Mouse (Mus musculus) spleen, postnatal 14 days (tissue): ENCODE results near the gene Gprc5d.

Experiments
- DNase-seq, 2 experiments: peaks; one replicate each; pipeline ENCODE4 v3.0.0; 2021 to 2022; ENCODE audit warnings: low spot score in 2 of 2

The Gprc5d gene

DNA sequence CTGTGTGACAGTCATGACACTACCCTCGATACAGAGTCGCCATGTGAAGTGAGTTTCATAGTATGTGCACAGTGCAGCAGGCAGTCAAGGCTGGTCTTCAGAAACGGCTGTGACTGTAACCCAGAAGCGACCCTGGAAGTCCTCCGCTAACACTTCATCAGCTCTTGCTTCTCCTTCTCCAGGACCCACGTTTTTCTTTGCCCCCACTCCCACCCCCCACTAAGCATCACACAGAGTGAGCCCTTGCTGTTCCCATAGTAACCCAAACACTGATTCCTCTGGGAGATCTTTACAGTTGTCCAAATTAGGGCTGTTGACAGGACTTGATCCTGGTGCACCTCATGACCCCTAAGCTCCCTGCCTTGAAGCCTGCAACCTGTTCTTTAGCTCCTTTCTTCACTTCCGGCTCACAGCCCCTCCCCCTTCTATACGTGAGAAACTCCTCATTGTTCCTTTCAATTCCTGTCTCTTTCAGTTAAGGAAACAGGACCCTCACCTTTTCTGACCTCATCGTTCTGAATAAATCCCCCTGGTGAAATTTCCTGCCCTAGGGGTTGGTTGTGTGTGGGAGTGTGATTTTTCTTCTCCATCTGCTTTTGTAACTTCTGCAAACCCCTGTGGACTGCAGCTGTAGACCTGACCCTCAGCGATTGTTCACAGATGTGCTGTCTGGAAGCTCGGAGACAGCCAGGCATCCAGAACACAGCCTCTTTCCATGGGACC is 18.5 kb upstream of the Gprc5d start:
- no peak for DNase-seq

DNA sequence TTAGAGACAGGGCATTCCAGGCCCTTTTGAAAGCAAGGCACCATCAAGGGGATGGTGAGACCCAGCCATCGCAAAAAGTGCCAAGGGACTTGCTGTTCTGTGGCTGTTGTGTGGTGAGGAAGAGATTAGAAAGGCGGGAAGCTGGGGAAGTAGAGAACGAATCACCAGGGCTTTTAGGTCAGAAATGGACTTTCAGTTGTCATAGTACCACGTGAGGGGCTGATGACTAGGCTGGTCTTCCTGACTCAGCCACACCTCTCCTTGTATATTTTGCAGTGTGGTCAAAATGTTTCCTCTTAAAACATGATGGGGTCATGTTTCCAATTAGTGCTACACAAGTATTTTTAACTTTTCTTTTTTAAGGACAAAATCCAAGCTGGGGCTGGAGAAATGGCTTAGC is 17.7 kb upstream of the Gprc5d start:
- no peak for DNase-seq

DNA sequence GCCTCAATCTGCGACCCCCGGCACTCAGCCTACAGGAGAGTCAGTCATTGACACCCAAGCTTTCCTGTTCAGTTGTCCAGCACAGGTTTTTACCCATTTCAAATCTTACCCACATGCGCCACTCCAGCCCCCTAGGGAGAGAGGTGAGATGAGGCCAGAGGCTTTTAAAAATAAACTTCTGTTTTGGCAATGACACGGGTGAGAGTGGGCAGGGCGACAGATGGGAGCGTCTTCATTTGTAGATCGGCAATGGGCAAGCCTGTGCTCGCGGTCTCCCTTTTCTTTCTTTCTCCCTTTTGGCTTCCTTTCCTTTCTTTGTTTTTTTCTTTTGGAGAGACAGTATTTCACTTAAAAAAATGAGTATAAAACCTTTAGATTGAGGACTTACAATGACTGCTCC is 15.4 kb upstream of the Gprc5d start:
- no peak for DNase-seq

DNA sequence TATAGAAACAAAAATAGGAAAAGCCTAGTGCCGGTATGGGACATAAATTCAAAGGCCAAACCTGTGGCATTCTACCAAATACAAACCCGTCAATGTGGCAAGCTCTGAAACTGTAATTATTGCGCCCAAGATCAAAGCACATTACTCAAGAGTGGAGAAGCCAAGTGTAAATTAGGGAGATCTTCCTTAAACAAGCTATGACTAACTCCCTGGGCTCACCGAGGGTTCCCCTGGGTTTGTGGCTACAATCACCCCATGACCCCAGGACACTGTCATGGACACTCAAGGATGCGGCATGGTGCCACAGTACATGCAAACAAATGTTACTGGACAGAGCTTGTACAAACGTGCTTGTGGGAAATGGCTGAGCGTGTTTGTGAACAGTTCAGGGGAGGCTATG is 15.0 kb upstream of the Gprc5d start:
- no peak for DNase-seq

DNA sequence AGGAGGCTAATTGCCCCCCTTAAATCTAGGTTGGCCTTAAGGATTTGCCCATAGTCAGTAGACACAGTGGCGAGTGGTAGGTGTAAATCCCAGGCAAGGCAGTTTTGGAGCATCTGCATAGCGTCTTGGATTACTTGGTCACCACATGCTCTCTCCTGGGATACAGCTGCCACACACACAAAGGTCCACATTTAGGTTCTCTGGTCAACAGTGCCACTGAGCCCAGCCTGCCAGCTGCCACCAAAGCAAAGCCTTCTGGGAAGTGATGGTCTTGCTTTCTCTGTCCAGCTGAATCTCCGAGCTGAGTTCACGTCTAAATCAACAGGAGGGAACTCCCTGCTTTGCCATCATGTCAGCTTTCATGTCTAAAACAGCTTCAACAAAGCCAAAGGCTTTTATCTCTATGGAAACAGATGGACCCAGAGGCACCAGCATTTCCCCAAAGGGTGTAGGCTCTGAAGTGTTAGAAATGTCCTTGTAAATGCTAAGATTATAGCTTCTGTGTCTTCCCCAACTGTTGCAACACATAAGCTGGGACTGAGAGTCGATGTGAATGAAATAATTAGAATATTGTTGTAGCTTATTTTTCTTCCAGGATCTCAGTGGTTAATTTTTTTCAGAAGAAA is 6.8 kb upstream of the Gprc5d start:
- DNase-seq = no peak

DNA sequence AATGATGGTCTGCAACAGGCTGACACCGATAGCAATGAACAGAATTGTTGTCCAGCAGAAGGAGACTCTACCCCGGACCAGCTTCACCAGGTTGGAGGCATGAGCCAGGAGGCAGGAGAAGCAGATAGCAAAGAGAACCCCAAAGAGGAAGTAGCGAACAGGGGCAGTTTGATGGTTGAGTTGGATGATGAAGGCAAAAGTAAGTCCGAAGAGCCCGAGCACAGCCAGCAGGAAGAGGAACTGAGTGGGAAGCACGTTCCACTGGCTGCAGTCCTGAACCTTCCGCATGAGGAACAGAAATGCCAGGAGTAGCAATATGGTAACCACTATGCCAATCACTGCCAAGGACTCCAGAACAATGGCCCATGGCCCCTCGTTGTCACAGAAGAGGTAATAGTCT is 1.6 kb downstream of the Gprc5d start:
- DNase-seq = no peak

DNA sequence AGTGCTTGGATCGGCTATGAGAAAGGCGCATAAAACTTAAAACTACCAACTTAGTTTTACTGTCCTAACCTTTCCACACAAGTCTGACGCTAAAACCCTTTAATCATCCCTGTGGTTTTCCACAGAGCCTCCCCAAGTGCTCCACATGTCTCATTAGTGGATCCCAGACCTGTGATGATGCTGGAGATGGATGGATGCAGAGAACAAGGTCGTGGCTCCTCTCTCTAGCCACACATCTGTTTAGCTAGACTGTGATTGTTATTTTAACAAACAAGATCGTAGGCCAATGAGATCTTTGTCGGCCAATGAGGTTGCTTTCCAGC is 5.0 kb downstream of the Gprc5d start:
- DNase-seq = no peak

DNA sequence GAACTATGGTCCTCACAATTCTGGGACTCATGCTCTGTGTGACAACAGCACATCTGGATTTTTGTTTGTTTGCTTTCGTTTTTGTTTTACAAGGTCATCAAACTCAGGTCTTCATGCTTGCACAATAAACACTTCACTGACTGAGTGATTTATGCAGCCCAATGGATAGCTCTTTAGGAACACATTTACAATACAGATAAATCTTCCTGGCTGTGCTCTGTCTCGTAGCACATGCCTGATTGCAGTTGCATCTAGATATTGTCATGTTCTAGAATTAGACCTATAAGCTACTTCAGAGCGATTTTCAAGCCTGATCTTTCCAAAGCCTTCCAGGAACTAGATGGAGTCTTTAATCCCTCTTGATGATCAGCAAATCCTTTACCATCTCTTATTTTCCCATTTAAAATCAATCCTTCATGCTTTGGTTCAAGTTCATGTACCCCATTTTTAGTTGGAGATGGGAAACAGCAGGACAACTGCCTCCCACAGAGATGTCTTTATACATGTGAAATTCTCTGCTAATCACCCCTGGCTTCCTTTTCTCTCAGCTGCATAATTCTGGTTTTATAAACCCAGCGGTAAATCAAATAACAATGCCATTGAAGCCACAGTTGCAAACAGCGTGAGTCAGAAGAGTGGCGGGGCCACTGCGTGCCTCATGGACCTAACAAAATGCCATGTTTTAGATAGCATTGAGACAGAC is 5.5 kb downstream of the Gprc5d start:
- DNase-seq = no peak

DNA sequence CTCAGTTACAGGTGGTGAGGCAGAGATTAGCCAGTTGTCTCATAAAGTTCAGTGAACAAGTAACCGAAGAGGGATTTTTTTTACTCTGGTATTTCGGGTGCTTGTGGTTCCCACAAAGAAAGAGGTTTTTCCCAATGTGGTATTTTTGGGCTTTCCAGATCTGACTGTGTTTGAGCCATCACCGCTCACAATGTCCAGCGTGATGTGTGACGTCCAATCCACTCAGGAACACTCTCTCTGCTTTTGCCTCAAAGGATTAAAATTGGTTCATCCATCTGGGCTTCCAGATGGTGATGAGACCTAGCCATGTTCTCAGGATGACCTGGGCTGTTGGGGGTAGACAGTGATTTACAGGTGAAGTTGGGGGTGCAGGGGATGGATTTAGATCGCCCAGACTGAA is 11.1 kb downstream of the Gprc5d start:
- no peak for DNase-seq

DNA sequence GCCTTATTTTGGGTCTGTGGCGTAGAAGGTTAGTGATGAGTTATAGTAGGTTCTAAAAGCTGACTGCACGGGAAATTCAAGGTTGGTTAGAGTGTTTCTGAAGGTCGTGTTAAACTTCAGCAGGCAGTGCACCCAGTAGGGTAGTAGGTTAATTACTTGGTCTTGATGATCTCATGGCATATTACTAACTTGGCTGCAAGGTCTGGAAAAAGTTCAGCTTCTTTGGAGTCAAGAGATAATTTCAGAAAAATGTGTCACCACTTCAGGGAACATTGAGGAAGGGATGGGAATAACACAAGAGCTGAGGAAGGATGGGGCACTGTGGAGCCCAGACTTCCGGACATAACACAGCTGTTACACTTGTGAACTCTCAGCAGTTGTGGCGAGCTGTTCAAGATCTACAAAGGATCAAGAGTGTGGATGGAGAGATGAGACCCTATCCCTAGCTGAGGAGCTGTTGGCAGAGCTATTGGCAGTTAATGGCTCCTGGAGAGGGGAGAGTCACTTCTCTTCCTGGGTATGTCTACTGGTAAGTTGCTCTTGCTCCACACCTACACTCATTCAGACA is 15.3 kb downstream of the Gprc5d start:
- no peak for DNase-seq

DNA sequence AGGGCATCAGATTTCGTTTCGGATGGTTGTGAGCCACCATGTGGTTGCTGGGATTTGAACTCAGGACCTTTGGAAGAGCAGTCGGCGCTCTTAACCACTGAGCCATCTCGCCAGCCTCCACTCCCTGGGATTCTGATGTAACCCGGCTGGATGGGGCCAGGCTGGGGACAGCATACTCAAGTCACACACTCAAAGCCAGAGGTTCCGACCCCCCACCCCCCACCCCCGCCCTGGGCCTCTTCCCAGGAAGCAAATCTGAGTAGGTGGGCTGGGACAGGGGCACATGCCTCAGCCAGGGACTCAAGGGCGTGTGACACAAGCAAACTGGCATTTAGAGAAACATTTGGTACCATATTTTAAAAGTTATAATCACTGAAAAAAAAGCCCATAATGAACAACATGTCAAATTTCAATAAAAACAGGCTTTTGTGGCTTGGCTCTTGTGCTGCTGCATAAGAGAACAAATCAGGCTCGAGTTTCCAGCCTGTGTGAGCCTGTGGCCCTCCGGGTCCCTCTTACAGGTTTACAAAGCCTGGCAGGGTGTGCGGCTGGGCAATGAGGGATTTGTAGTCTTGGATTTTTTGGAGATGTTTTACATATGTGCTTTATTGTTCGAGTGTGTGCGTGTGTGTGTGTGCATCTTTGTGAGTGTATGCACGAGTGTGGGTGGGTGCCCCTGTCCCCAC is 17.2 kb downstream of the Gprc5d start:
- no peak for DNase-seq

DNA sequence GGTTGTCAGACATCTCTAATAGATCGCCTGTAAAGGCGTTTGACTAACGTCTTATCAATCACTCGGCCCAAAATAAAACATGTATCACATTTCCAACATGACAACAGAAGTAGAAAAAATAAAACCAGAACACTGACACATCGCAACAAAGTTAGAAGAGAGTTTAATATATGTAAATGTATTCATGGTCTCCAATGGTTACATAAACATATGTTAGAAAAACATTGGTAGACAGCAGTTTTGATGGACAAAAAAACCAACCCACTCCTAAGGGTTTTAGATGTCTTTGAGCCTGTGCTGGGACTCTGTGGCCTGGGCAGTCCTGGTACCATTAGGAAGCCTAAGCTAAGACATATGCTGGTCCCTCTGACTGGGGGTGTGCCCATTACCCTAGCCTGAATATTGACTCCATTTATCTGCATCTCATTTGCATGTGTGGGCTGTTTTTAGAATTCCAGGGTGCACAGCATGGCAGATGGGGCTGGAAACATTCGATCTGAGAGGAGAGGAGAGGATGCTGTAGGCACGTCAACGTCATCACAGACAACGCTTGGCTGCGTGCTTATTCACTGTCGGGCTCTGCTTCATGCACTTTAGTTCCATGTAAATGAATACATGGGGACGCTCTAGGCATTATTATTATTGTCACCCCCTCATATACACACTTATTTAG is 25.1 kb downstream of the Gprc5d start:
- DNase-seq = no peak

DNA sequence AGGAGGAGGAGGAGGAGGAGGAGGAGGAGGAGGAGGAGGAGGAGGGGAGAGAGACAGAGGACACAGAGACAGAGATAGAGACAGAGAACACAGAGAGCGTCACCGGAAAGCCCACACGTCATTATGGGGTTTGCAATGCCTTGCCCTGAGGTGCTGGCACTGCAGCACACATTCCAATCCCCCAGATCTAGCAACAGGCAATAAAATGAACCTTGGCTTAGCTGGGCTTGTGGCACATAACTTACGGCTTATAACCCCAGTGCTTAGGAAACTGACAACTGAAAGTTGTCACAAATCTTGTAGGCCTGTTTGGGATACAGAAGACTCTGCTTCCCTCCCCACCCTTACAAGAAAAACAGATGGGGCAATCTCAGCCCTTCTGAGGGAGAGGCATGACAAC is 27.4 kb downstream of the Gprc5d start:
- no peak for DNase-seq

DNA sequence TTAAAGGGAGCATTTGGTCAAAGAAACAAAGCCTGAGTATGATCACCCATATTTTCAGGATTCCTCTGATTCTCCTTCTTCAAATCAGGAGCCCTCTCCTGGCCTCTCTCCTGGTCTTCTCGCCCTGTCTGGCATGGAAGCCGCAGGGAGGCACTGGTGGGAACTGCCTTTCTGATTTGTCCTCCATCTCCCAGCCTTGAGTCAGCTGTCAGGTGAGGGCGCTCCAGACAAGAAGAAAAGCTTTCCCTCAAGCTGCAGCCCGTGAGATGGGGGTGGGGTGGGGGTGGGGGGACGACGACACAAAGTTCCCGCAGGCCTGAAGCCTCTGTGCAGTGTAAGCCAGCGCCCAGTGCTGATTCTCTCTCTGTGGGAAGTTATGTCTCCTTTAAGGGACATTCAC is 28.3 kb downstream of the Gprc5d start:
- DNase-seq = no peak

DNA sequence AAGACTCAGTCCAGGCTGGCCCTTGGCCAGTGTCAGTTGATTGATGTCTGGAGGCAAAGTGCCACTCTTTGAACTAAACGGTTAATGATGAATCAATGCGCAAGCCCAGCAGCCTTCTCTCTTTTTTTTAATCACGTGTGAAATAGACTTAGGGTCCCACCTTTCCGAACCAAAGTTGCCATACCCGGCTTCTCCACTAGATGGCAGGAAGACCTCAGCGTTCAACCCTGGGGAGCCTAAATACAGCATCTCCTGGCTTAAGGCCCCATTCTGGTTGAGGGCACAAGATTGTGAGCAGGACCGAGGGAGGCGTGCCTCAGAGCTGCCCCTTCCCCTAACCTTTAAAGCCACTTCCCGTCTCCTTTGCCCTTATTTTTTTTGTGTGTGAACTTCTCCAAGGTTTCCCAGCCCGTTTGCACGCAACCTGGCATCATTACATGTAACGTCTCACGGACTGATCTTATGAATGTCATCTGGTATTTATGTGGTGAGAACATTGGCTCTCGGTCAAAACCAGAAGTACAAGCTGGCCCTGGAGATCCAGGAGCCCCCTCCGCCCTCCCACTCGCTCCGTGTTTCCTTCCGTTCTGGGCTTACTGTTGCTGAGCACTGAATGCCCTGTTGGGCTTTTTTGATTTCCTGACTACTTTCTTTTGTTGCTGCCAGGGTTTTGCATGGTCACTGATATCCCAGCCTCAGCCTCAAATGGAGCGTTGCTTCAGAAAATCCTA is 30.2 kb downstream of the Gprc5d start:
- peak; percentile 40 to 67 for DNase-seq

DNA sequence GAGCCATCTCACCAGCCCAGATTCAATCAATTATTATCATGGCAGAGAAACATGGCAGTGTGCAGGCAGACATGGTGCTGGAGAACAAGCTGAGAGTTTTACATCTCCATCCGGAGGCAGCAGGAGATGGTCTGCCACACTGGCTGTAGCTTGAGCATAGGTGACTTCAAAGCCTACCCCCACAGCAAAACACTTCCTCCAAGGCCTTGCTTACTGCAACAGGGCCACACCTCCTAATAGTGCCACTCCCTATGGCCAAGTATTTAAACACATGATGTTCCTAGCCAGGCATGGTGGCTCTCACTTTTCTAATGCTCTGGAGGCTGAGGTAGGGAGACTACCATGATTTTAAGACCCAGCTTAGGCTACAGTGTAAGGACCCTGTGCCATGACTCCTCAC is 32.4 kb downstream of the Gprc5d start:
- DNase-seq = no peak

DNA sequence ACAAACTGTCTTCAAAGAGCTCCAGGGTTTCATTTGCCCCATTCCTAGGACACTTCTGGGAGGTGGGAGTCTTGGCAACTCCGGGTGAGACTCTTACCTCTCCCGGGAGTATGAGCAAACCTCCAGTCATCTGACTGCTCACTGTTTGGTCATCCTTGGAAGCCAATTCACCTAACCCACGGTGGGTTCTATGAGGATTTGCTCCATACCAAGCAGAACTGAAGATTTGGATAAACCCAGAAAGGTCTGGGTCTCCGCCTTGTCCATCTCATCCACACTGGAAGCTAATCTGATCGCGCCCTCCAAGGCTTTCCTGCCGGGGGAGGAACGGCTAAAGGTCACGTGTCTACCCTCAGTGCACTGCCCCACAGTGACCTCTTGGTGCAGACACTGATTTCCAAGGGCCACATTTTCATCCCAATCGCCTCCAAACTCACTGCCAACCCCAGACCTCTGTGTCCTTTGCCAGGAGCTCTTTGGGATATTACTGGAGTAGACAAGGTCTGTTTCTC is 34.0 kb downstream of the Gprc5d start:
- no peak for DNase-seq

DNA sequence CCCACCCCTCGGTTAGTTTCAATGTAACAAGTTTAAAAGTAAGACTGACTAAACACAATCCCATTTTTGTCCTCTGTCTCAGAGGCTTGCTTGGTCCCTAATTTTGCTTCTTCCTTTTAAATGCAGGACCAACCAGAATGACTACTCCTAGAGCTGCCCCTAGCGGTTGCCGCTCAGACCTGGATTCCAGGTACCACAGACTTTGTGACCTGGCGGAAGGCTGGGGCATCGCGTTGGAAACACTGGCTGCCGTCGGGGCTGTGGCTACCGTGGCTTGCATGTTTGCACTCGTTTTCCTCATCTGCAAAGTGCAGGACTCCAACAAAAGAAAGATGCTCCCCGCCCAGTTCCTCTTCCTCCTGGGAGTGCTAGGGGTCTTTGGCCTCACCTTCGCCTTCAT is 39.7 kb downstream of the Gprc5d start:
- no peak for DNase-seq

DNA sequence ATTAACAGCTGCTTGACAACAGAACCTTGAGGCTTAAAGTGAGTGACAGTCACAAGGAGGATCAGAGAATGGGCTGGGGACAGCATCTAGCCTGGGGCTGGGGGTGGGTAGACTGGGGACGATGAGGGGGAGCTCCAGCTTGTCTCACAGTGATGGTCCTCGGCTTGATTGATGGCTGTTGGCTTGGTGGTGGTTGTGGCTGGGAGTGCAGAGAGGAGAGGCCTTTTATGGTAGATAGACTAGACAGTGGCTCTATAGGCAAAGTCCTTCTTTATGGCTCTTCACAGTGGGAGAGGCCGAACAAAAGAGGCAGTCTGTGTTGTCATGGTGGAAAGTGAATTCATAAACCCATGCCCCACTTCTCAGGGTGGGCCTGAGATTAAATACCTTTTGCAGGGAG is 41.9 kb downstream of the Gprc5d start:
- DNase-seq = no peak

DNA sequence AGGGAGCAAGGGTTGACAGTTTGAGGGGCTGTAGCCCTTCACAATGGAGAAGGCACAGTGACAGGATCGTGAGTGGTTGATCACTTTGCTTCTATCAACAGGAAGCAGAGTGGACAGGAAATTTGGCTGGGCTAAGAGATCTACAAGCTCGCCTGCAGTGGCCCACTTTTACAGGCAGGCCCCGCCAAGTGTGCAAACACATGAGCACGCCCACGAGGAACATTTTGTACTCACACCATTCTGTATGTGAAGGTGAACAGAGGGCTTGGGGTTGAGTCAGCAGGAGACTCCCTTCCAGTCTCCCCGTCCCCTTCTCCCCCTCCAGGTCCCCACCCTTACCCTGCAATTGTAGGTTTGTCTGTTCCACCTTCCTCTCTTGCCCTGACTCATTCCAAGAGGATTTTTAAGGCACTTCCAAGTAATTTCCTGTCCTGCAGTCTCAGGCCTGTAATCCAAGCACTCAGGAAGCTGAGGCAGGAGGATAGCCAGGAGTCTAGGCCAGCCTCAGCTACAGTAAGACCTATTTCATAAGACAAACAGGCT is 43.6 kb downstream of the Gprc5d start:
- no peak for DNase-seq

DNA sequence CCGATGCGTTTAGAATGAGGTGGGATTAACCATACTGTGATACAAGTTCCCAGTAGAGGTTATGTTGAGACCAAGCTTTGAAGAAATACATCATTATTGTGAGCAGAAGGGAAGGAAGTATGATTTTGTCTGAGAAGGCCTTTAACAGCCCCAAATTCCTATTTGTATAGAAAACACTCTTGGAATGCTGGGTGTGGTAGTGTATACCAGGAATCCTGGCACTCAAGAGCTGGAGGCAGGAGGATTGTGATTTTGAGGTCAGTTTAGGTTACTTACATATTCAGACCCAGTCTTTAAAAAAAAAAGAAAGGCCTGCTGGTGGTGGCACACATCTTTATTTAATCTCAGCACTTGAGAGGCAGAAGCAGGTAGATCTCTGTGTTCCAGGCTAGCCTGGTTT is 47.7 kb downstream of the Gprc5d start:
- no peak for DNase-seq
